Mouse (Mus musculus) midbrain, embryonic 12.5 days (tissue): ENCODE data around the gene Srsf7. TPM values are rescaled to one million over a fixed set of nuclear protein-coding genes. Genes with fewer than 3 reads are reported as not detected.
"Not testable (repeated sequence)": the region's sequence is repeated elsewhere in the genome, so short reads cannot be mapped to it uniquely, and the experiment has no call there.

ENCODE experiments used
- ATAC-seq: fragments of 200-750 bp; cut with Nextera tagmentation; 2 replicates; pipeline ENCODE4 v1.8.0; 2017; ENCODE audit warnings: low read depth, moderate TSS enrichment, moderate library complexity; ENCODE audit not compliant: low FRiP score
- H3K27ac ChIP-seq: fragments of 300-500 bp; sonication (generic); replicated peaks from 2 replicates; pipeline ENCODE4 v1.5.1; 2016; ENCODE audit warnings: mild to moderate bottlenecking
- H3K27me3 ChIP-seq: fragments of 300-500 bp; sonication (generic); 2 replicates; pipeline ENCODE4 v1.6.1; 2016; ENCODE audit warnings: mild to moderate bottlenecking
- H3K36me3 ChIP-seq: fragments of 300-500 bp; sonication (generic); 2 replicates; pipeline ENCODE4 v1.6.1; 2016
- H3K4me1 ChIP-seq: fragments of 300-500 bp; sonication (generic); 2 replicates; pipeline ENCODE4 v1.6.1; 2016
- H3K4me2 ChIP-seq: fragments of 300-500 bp; sonication (generic); replicated peaks from 2 replicates; pipeline ENCODE4 v1.6.1; 2016; ENCODE audit warnings: mild to moderate bottlenecking, moderate library complexity
- H3K4me3 ChIP-seq: fragments of 300-500 bp; sonication (generic); 2 replicates; pipeline ENCODE4 v1.5.1; 2016; ENCODE audit warnings: mild to moderate bottlenecking
- H3K9ac ChIP-seq: fragments of 300-500 bp; sonication (generic); replicated peaks from 2 replicates; pipeline ENCODE4 v1.6.1; 2016; ENCODE audit warnings: mild to moderate bottlenecking, moderate library complexity
- H3K9me3 ChIP-seq: fragments of 300-500 bp; sonication (generic); 2 replicates; pipeline ENCODE4 v1.6.1; 2016; ENCODE audit warnings: mild to moderate bottlenecking
- WGBS: fragments of 180-500 bp; shearing (Covaris S2); methylation state at CpG from one replicate; pipeline ENCODE4 v1.1.7; 2016; 5-methylcytosine and 5-hydroxymethylcytosine counted together
- polyA plus RNA-seq: library from polyadenylated mRNA; unstranded; fragments of >200 nt; fragmentation: Nextera tagmentation; extraction: Ambion mirVana; gene quantifications from 2 replicates; pipeline ENCODE4 v1.2.1, GENCODE M21; 2016

Gene Srsf7
- polyA plus RNA-seq, 1 experiment from 2014 or later = 688 TPM

- ATAC-seq = no peak
- Histone ChIP-seq H3K9me3 (no peaks in the 10 kb centered on the region), H3K4me3 (no peak overlapping the region), H3K9ac (no peak overlapping the region), H3K4me2 (no peak overlapping the region), H3K27ac (no peak overlapping the region), H3K27me3 (no peaks in the 10 kb centered on the region), H3K36me3 (no peaks in the 10 kb centered on the region), H3K4me1 (no peaks in the 10 kb centered on the region)
- 84% methylated on average over 10 of the region's 10 CpGs for WGBS
These were observed 23.5 kb downstream of the Srsf7 start for GRCm38 (mm10) chr17:80183615-80184014.

GRCm38 (mm10) chr17:80180468-80180867, 26.6 kb downstream of the Srsf7 start:
- Histone ChIP-seq H3K4me2 (no peak overlapping the region), H3K36me3 (no peaks in the 10 kb centered on the region), H3K9ac (no peak overlapping the region), H3K27ac (no peak overlapping the region), H3K4me3 (no peak overlapping the region), H3K4me1 (no peaks in the 10 kb centered on the region), H3K27me3 (no peaks in the 10 kb centered on the region), H3K9me3 (no peaks in the 10 kb centered on the region)
- ATAC-seq = peak; percentile 66

GRCm38 (mm10) chr17:80179959-80180358, 27.1 kb downstream of the Srsf7 start:
- Histone ChIP-seq H3K4me2 (no peak overlapping the region), H3K27me3 (no peaks in the 10 kb centered on the region), H3K36me3 (no peaks in the 10 kb centered on the region), H3K9ac (no peak overlapping the region), H3K9me3 (no peaks in the 10 kb centered on the region), H3K4me3 (no peak overlapping the region), H3K4me1 (peaks cover 2% of the 10 kb centered on the region; the same call in 1 of the 2 replicates), H3K27ac (no peak overlapping the region)
- ATAC-seq = peak; percentile 92
- 1% methylated on average over 6 of the region's 6 CpGs for WGBS

GRCm38 (mm10) chr17:80178846-80179245, 28.3 kb downstream of the Srsf7 start:
- H3K4me2 ChIP-seq, H3K4me1 ChIP-seq, H3K27ac ChIP-seq, H3K27me3 ChIP-seq, H3K9me3 ChIP-seq, H3K36me3 ChIP-seq, H3K4me3 ChIP-seq, H3K9ac ChIP-seq, ATAC-seq: not testable (repeated sequence)
- WGBS = 98% methylated on average over 3 of the region's 3 CpGs

- 94% methylated on average over 3 of the region's 3 CpGs for WGBS
- Histone ChIP-seq H3K4me3 (no peak overlapping the region), H3K4me1 (peaks cover 3% of the 10 kb centered on the region; the same call in 1 of the 2 replicates), H3K27ac (no peak overlapping the region), H3K9ac (no peak overlapping the region), H3K36me3 (no peaks in the 10 kb centered on the region), H3K27me3 (no peaks in the 10 kb centered on the region), H3K4me2 (no peak overlapping the region), H3K9me3 (no peaks in the 10 kb centered on the region)
- ATAC-seq = no peak
These were observed 31.1 kb downstream of the Srsf7 start for GRCm38 (mm10) chr17:80175966-80176365.

GRCm38 (mm10) chr17:80175386-80175739, 31.7 kb downstream of the Srsf7 start:
- H3K4me3 ChIP-seq = no peak overlapping the region
- peaks cover 3% of the 10 kb centered on the region; the same call in 1 of the 2 replicates for H3K4me1 ChIP-seq
- no peaks in the 10 kb centered on the region for H3K36me3 ChIP-seq
- H3K9me3 ChIP-seq = no peaks in the 10 kb centered on the region
- no peak overlapping the region for H3K9ac ChIP-seq
- no peak overlapping the region for H3K27ac ChIP-seq
- no peak overlapping the region for H3K4me2 ChIP-seq
- no peak for ATAC-seq
- 78% methylated on average over 4 of the region's 4 CpGs for WGBS
- H3K27me3 ChIP-seq = no peaks in the 10 kb centered on the region

- no peak overlapping the region for H3K9ac ChIP-seq
- H3K27ac ChIP-seq = no peak overlapping the region
- peak; percentile 38; the same call in 1 of the 2 replicates for ATAC-seq
- no peak overlapping the region for H3K4me2 ChIP-seq
- H3K9me3 ChIP-seq = no peaks in the 10 kb centered on the region
- peaks cover 3% of the 10 kb centered on the region; the same call in 1 of the 2 replicates for H3K4me1 ChIP-seq
- H3K36me3 ChIP-seq = no peaks in the 10 kb centered on the region
- no peak overlapping the region for H3K4me3 ChIP-seq
- H3K27me3 ChIP-seq = no peaks in the 10 kb centered on the region
- WGBS = 79% methylated on average over 19 of the region's 19 CpGs
These were observed 32.3 kb downstream of the Srsf7 start for GRCm38 (mm10) chr17:80174699-80175385.

- 82% methylated on average over 3 of the region's 3 CpGs for WGBS
- Histone ChIP-seq H3K9ac (no peak overlapping the region), H3K4me1 (peaks cover 3% of the 10 kb centered on the region)
These were observed 33.0 kb downstream of the Srsf7 start for GRCm38 (mm10) chr17:80174146-80174545.

GRCm38 (mm10) chr17:80173708-80174107, 33.4 kb downstream of the Srsf7 start:
- no peak for ATAC-seq
- 85% methylated on average over 2 of the region's 2 CpGs for WGBS

More at GRCm38 (mm10) chr17:80174146-80174545, 33.0 kb downstream of the Srsf7 start:
- no peaks in the 10 kb centered on the region for H3K9me3 ChIP-seq
- H3K4me2 ChIP-seq = no peak overlapping the region
- no peaks in the 10 kb centered on the region for H3K36me3 ChIP-seq
- H3K4me3 ChIP-seq = no peak overlapping the region
- no peak overlapping the region for H3K27ac ChIP-seq
- H3K27me3 ChIP-seq = no peaks in the 10 kb centered on the region
- ATAC-seq = no peak

GRCm38 (mm10) chr17:80172761-80173160, 34.3 kb downstream of the Srsf7 start:
- no peak for ATAC-seq
- Histone ChIP-seq H3K9ac (no peak overlapping the region), H3K36me3 (no peaks in the 10 kb centered on the region), H3K4me3 (no peak overlapping the region), H3K4me2 (no peak overlapping the region), H3K9me3 (no peaks in the 10 kb centered on the region), H3K27ac (no peak overlapping the region), H3K4me1 (peaks cover 17% of the 10 kb centered on the region), H3K27me3 (no peaks in the 10 kb centered on the region)
- WGBS = 93% methylated on average over 5 of the region's 5 CpGs

More at GRCm38 (mm10) chr17:80173708-80174107, 33.4 kb downstream of the Srsf7 start:
- H3K4me1 ChIP-seq = peaks cover 8% of the 10 kb centered on the region
- H3K9ac ChIP-seq = no peak overlapping the region
- H3K4me2 ChIP-seq = no peak overlapping the region
- no peaks in the 10 kb centered on the region for H3K36me3 ChIP-seq
- H3K4me3 ChIP-seq = no peak overlapping the region
- H3K27ac ChIP-seq = no peak overlapping the region
- H3K9me3 ChIP-seq = no peaks in the 10 kb centered on the region
- H3K27me3 ChIP-seq = no peaks in the 10 kb centered on the region

- Histone ChIP-seq H3K4me2 (no peak overlapping the region), H3K4me1 (peaks cover 21% of the 10 kb centered on the region), H3K9ac (no peak overlapping the region), H3K27ac (no peak overlapping the region), H3K36me3 (no peaks in the 10 kb centered on the region), H3K27me3 (no peaks in the 10 kb centered on the region), H3K9me3 (no peaks in the 10 kb centered on the region), H3K4me3 (no peak overlapping the region)
- WGBS = 92% methylated on average over 4 of the region's 4 CpGs
- ATAC-seq = no peak
These were observed 35.2 kb downstream of the Srsf7 start for GRCm38 (mm10) chr17:80171948-80172347.

- no peak overlapping the region for H3K4me3 ChIP-seq
- no peak overlapping the region for H3K4me2 ChIP-seq
- no peak for ATAC-seq
- 87% methylated on average over 7 of the region's 7 CpGs for WGBS
- no peaks in the 10 kb centered on the region for H3K9me3 ChIP-seq
- no peaks in the 10 kb centered on the region for H3K27me3 ChIP-seq
- no peaks in the 10 kb centered on the region for H3K36me3 ChIP-seq
- no peak overlapping the region for H3K9ac ChIP-seq
- peaks cover 21% of the 10 kb centered on the region for H3K4me1 ChIP-seq
- no peak overlapping the region for H3K27ac ChIP-seq
These were observed 36.2 kb downstream of the Srsf7 start for GRCm38 (mm10) chr17:80170951-80171350.

GRCm38 (mm10) chr17:80169792-80170191, 37.3 kb downstream of the Srsf7 start:
- Histone ChIP-seq H3K27ac (no peak overlapping the region), H3K36me3 (no peaks in the 10 kb centered on the region), H3K27me3 (no peaks in the 10 kb centered on the region), H3K9ac (no peak overlapping the region), H3K9me3 (no peaks in the 10 kb centered on the region), H3K4me1 (peaks cover 18% of the 10 kb centered on the region), H3K4me3 (no peak overlapping the region), H3K4me2 (no peak overlapping the region)
- WGBS = 92% methylated on average over 6 of the region's 6 CpGs
- ATAC-seq = no peak
